Mouse (Mus musculus) olfactory bulb, adult 2 months (tissue): Measurements from ENCODE around the gene Gpr150.

Experiments
- CTCF ChIP-seq: fragments of 200-500 bp; IDR thresholded peaks from 2 replicates; pipeline ENCODE4 v1.5.1; 2012; ENCODE audit warnings: low read depth, mild to moderate bottlenecking, low read length, moderate library complexity; ENCODE audit not compliant: insufficient read depth
- POLR2A ChIP-seq: fragments of 200-500 bp; IDR thresholded peaks from 2 replicates; pipeline ENCODE4 v1.6.1; 2012; ENCODE audit warnings: mild to moderate bottlenecking, low read depth, low read length, moderate library complexity; ENCODE audit not compliant: insufficient read depth

- no peak for TF ChIP-seq POLR2A
- no peak for TF ChIP-seq CTCF
Measured at GRCm38 (mm10) chr13:76063548-76063947, 6.8 kb upstream of the Gpr150 start.
